Mouse (Mus musculus) duodenum, adult 2 months (tissue): Measurements from ENCODE around the gene Rpl7a. TPM values are rescaled to one million over a fixed set of nuclear protein-coding genes. Genes with fewer than 3 reads are reported as not detected.

Source experiments
- polyA plus RNA-seq: library from polyadenylated mRNA; depleted of rRNA; stranded (reverse); fragments of >200 nt; gene quantifications from 2 replicates; pipeline ENCODE4 v1.2.3, GENCODE M21; 2012; ENCODE audit warnings: low replicate concordance; rRNA removed

Gene Rpl7a
- polyA plus RNA-seq = 327 and 343 TPM in 2 replicates

DNA sequence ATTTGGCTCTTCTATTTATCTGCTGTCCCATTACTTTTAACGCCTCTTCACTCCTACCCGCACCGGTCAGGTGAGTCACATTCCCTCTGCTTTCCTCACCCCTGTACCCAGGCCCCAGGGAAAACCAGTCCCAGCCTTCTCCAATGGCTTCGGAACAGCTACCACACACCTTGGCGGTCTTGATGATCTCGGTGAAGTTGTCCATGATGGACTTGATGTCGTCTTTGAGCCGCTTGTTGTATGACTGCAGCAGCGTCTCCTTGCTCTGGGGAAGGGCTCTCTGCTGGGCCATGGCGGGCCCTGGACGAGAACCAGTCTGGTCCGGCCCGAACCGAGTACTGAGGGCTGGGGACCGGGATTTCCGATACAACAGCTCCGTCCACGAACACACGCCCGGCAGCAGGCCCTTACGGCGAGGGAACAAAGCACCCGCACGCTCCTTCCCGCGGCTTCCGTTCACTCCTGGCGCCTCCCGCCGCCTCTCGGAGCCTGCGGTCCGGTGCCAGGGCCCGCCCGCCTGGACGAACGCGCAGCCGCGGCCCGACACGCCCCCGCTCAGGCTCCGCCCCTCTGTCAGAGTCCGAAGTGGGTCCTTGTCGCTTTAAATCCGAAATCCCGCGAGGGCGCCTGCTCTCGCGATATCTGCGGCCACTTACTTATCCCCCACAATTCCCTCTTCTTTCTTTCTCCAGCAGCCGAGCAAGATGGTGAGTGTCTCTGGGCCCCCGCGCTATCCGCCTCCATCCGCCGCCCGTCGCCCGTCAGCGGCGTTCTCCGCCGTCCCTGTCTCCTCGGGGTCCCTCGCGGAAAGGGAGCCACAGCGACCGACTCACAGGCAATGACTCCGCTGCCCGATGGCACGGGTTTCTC, at the start of gene Rpl7a, which contains the start of gene Med22:
Gene Rpl7a, plus strand, starts transcription at position 641 of the 870 bp plus-strand sequence.
Gene Med22, minus strand, starts transcription at position 554 of the 870 bp plus-strand sequence.

DNA sequence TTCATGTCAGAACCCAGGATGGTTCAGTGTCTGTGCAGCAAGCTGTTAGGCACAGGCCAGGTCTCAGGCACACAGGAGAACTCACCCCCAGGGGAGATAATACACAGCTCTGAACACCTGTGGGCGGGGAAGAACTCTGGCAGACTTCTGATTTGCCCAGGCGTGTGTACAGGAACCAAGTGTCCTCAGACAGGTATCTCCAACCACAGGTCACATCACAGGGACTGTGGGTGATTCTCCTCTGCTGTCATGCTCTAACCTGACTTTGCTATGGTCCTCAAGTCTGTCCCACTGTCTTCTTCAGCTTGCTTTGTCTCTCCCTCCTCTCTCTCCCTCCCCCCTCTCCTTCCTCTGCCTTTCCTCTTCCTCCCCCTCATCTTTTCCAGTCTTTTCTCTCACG, 45.7 kb upstream of the Rpl7a start, which contains the start of gene Abo:
Gene Abo, minus strand, starts transcription at position 101 of the 400 bp plus-strand sequence.

DNA sequence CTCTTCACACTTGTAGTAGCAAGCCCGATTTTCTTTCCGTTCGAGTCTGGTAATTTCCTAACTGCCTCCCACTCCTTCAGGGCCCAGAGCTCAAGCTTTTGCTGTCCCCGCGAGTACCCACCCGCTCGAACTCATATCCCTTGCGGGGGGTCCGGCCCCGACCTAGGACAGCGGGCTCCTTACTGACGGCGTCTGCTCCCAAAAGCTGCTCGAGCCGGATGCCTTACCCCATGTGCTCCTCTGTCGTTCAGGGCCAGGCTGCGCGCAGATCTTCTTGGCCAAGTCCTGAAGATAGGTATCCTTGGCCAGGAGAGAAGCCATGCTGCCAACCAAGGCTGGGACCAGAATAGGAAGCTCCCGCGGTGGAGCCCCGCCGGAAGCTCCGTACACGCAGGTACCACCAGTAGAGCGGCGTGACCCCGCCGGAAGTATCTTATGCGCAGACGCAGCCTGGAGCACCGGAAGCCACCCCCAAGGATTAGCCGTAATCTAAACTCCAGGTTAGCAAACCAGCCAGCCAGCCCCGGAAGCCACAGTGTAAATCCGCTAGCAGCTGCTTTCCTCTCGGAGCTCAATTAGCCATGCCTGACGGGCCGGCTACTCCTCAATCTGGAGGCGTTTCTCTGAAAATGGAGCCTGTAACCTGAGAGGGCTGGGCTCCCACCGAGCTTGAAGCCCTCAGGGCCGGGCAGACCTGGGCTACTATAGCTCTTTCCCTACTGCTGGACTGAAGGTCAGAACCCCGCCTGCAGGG, 7.9 kb upstream of the Rpl7a start, which contains the start of gene Surf6:
Gene Surf6, minus strand, starts transcription at position 413 of the 754 bp plus-strand sequence.

DNA sequence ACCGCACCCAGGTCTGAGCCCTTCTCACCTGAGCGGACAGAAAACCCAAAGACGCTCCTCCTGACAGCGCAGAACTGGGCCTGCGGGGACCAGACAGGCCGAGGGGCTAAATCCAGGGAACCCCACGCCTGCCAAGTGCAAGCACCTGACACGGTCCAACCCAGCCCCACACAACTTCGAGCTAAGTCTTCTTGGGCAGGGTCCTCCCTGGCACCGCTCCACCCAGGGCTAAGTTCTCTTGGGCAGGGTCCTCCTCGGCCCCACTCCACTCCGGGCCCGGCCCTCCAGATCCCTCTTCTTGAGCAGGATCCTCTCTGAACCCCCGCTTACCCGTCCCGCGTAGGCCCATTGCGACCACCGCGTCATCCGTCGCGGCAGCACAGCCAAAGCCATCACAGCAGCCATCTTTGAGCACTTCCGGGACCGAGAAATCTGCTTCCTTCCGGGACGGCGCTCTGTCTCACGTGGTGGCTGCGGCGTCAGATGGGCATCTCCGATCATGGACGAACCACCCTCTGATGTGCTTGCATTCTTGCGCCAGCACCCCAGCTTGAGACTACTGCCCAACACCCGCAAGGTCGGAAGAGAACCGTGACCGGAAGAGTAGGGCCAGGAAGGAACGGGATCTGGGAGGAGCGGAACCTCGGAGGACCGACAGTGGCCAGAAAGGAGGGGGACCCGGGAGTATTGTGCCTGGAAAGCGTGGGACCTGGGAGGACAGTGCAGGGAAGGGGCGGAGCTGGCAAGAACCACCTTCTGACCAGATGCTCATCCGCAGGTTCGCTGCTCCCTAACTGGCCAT, 5.6 kb downstream of the Rpl7a start, which contains the start of the genes Surf2 and Surf1:
Gene Surf2, plus strand, starts transcription at position 441 of the 802 bp plus-strand sequence.
Gene Surf1, minus strand, starts transcription at position 604 of the 802 bp plus-strand sequence.

DNA sequence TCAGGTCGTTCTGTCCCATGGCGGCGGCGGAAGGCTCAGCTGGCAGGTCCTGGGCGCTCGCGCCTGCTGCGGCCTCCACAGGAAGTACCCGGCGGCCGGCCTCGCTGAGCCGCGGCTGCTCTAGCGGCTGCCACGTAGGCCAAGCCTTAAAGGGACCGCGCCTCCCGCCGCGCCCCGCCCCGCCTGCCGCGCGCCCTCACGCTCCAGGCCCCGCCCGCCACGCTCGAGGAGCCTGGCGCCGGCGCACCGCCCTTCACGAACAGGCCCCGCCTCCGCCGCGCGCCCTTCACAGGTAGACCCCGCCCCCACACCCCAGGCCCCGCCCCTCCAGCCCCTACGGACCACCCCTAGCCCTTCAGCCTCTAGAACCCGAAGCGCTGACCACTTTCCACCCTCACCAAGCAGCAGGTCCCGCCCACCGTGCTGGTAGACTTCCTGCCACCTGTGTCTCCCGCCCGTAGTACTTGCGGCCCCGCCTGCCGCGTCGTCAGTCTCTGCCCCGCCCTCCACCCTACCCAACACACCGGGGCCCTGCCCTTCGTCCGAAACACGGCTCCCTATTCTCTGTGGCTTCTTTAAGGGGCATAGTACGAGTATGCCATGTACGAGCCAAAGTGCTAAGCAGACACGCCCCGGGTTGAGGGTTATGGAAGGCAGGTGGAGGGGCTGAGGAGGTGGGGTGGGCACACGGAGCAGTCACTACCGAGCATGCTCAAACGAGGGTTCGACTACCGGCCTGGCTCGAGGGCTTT, 22.9 kb downstream of the Rpl7a start, which contains the start of the genes Surf4 and Stkld1:
Gene Surf4, minus strand, starts transcription at position 625 of the 752 bp plus-strand sequence.
Gene Stkld1, plus strand, starts transcription at position 744 of the 752 bp plus-strand sequence.

Other genes starting within 250 kb of the Rpl7a start
- gene Lcn4, start 239.5 kb upstream of the Rpl7a start, polyA plus RNA-seq = not detected in 2 replicates
- gene Abo, start 45.8 kb upstream of the Rpl7a start, polyA plus RNA-seq = 0.25 TPM in 1 of 2 replicates, not detected in the other
- 3.7 and 4.1 TPM in 2 replicates for gene Surf6, start 7.9 kb upstream of the Rpl7a start, polyA plus RNA-seq
- 15.3 and 19.8 TPM in 2 replicates for gene Med22, start 87 bp upstream of the Rpl7a start, polyA plus RNA-seq
- 6.3 and 12.5 TPM in 2 replicates for gene Surf2, start 5.6 kb downstream of the Rpl7a start, polyA plus RNA-seq
- gene Surf1, start 5.8 kb downstream of the Rpl7a start, polyA plus RNA-seq = 39.2 and 46.7 TPM in 2 replicates
- gene Surf4, start 23.2 kb downstream of the Rpl7a start, polyA plus RNA-seq = 437 and 918 TPM in 2 replicates
- gene Stkld1, start 23.3 kb downstream of the Rpl7a start, polyA plus RNA-seq = 0.30 TPM in 1 of 2 replicates, not detected in the other
- gene Rexo4, start 53.6 kb downstream of the Rpl7a start, polyA plus RNA-seq = 8.7 and 12.4 TPM in 2 replicates
- 1.6 TPM in 2 replicates for gene Adamts13, start 62.7 kb downstream of the Rpl7a start, polyA plus RNA-seq
- gene Cacfd1, start 99.2 kb downstream of the Rpl7a start, polyA plus RNA-seq = 59.9 and 66.7 TPM in 2 replicates
- 4.0 and 8.3 TPM in 2 replicates for gene Slc2a6, start 117.2 kb downstream of the Rpl7a start, polyA plus RNA-seq
- gene Mymk, start 161.4 kb downstream of the Rpl7a start, polyA plus RNA-seq = 0.11 TPM in 1 of 2 replicates, not detected in the other
- 1.5 and 2.0 TPM in 2 replicates for gene Adamtsl2, start 168.6 kb downstream of the Rpl7a start, polyA plus RNA-seq
- 0.07 TPM in 1 of 2 replicates, not detected in the other for gene Fam163b, start 231.7 kb downstream of the Rpl7a start, polyA plus RNA-seq